Mouse (Mus musculus): ENCODE results near the gene Runx1.

DNA sequence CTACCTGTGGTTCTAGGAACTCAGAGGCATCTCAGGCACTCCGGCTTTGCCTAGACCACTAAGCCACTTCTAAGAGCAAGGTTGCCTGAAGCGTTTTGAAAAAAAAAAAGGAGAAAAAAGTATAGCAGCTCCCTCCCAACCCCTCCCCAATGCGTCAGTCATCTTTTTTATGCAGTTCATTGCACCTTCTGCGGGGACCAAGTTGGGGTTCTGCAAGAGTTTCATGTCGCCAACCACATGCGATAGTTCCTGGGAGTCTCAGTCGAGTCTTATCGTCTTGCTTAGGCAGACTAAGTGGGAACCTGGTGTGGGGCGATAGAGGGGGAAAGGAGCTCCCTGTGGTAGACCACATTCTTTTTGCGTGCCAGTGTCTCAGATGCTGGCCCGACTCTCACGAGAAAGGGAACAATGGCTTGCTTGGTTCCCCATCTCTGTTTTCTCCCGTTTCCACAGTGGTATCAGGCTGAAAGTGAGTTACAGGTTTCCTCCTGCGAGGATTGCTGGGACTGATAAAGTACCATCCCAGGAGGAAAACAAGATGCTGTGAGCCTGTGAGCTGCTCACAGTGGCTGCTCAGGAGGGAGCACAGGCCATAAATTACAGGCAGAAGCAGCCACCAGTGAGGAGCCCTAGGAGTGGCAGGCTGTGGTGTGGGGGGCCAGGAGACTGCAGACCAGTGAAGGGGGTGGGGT is 3.9 kb downstream of the Runx1 start:
- no peak for TF ChIP-seq POLR2A (IDR thresholded peaks at IDR 0.05; ENCODE audit: insufficient read length, low read depth)
- TF ChIP-seq REST (IDR thresholded peaks at IDR 0.05; ENCODE audit: insufficient read depth, insufficient read length) = no peak
- TF ChIP-seq MYOG (IDR thresholded peaks at IDR 0.05; ENCODE audit: control insufficient read depth in 1 of 3, insufficient read depth in 1 of 3, insufficient read length in 2 of 3, low read depth in 2 of 3) = no peak
- TF ChIP-seq MAX (IDR thresholded peaks at IDR 0.05; ENCODE audit: low read depth) = no peak
- no peak for TF ChIP-seq CEBPB (IDR thresholded peaks at IDR 0.05; ENCODE audit: insufficient read depth, poor library complexity, severe bottlenecking)

Measured in myocyte (in vitro differentiated cells).